Mouse (Mus musculus) midbrain, postnatal 0 days (tissue): ENCODE measurements at regions not wholly inside any gene's neighbourhood (a gene's known extent, or its start where the extent isn't known, plus 50 kb on each side); places are given as distances from the start of the nearest gene placed in this dataset.
A peak's percentile ranks its signal among the peaks of the same experiment; 100 is the strongest.

ENCODE experiments used
- ATAC-seq: fragments of 200-750 bp; cut with Nextera tagmentation; 2 replicates; pipeline ENCODE4 v1.8.0; 2017; ENCODE audit warnings: moderate number of reproducible peaks, mild to moderate bottlenecking, moderate TSS enrichment, moderate library complexity; ENCODE audit not compliant: low FRiP score
- DNase-seq: peaks from one replicate; pipeline ENCODE4 v3.0.0-alpha.2; 2015; ENCODE audit warnings: low spot score
- H3K27ac ChIP-seq: fragments of 300-500 bp; sonication (generic); 2 replicates; pipeline ENCODE4 v1.5.1; 2014; ENCODE audit warnings: low read depth, mild to moderate bottlenecking, low read length, mixed read lengths
- H3K27me3 ChIP-seq: fragments of 300-500 bp; sonication (generic); 2 replicates; pipeline ENCODE4 v1.6.1; 2014; ENCODE audit warnings: low read length, control low read depth, mixed read lengths; ENCODE audit not compliant: insufficient read depth
- H3K36me3 ChIP-seq: fragments of 300-500 bp; sonication (generic); 2 replicates; pipeline ENCODE4 v1.6.1; 2014; ENCODE audit warnings: low read length, control low read depth, mixed read lengths; ENCODE audit not compliant: insufficient read depth
- H3K4me1 ChIP-seq: fragments of 300-500 bp; sonication (generic); 2 replicates; pipeline ENCODE4 v1.6.1; 2014; ENCODE audit warnings: mild to moderate bottlenecking, control low read depth, antibody characterized with exemption, low read length, mixed read lengths; ENCODE audit not compliant: insufficient read depth
- H3K4me2 ChIP-seq: fragments of 300-500 bp; sonication (generic); 2 replicates; pipeline ENCODE4 v1.6.1; 2014; ENCODE audit warnings: low read depth, mild to moderate bottlenecking, low read length, mixed read lengths; ENCODE audit not compliant: poor library complexity, severe bottlenecking
- H3K4me3 ChIP-seq: fragments of 300-500 bp; sonication (generic); 2 replicates; pipeline ENCODE4 v1.5.1; 2014; ENCODE audit warnings: low read depth, mild to moderate bottlenecking, low read length, moderate library complexity
- H3K9ac ChIP-seq: fragments of 300-500 bp; sonication (generic); replicated peaks from 2 replicates; pipeline ENCODE4 v1.6.1; 2014; ENCODE audit warnings: mild to moderate bottlenecking, low read length, moderate library complexity, mixed read lengths; ENCODE audit not compliant: poor library complexity, severe bottlenecking
- H3K9me3 ChIP-seq: fragments of 300-500 bp; sonication (generic); 2 replicates; pipeline ENCODE4 v1.6.1; 2016; ENCODE audit warnings: low read length, control low read depth
- CTCF ChIP-seq: IDR thresholded peaks from 2 replicates; pipeline ENCODE4 v1.5.1; 2016; ENCODE audit warnings: antibody characterized with exemption, mild to moderate bottlenecking
- WGBS: fragments of 180-500 bp; shearing (Covaris S2); extraction: QIAGEN DNeasy Blood & Tissue Kit; methylation state at CpG from one replicate; pipeline ENCODE4 v1.1.7; 2014; 5-methylcytosine and 5-hydroxymethylcytosine counted together

- no peaks in the 10 kb centered on the region for H3K9me3 ChIP-seq
- H3K27ac ChIP-seq: no peak overlapping the region
- WGBS: 57% methylated on average over 3 of the region's 3 CpGs
- 0 out of 2 replicates have a peak, but pooled peaks cover 4% of the 10 kb centered on the region for H3K27me3 ChIP-seq
- no peak overlapping the region for H3K4me3 ChIP-seq
- peak; percentile 56 for TF ChIP-seq CTCF
- peak; percentile 32 for DNase-seq
- no peaks in the 10 kb centered on the region for H3K36me3 ChIP-seq
- ATAC-seq: no peak
- H3K4me1 ChIP-seq: no peaks in the 10 kb centered on the region
- no peak overlapping the region for H3K9ac ChIP-seq
- H3K4me2 ChIP-seq: no peak overlapping the region
These were observed 2058.1 kb upstream of the 5930422O12Rik start for GRCm38 (mm10) chr8:31370137-31371010.

GRCm38 (mm10) chr8:31371656-31372055 is 2056.9 kb upstream of the 5930422O12Rik start:
- 44% methylated on average over 5 of the region's 5 CpGs for WGBS
- no peak overlapping the region for H3K9ac ChIP-seq
- no peak overlapping the region for H3K4me2 ChIP-seq
- no peaks in the 10 kb centered on the region for H3K9me3 ChIP-seq
- DNase-seq: no peak
- TF ChIP-seq CTCF: no peak
- no peaks in the 10 kb centered on the region for H3K4me1 ChIP-seq
- ATAC-seq: no peak
- H3K36me3 ChIP-seq: no peaks in the 10 kb centered on the region
- 0 out of 2 replicates have a peak, but pooled peaks cover 4% of the 10 kb centered on the region for H3K27me3 ChIP-seq
- no peak overlapping the region for H3K27ac ChIP-seq
- H3K4me3 ChIP-seq: no peak overlapping the region

- Histone ChIP-seq H3K4me3 (no peak overlapping the region), H3K9me3 (no peaks in the 10 kb centered on the region), H3K36me3 (no peaks in the 10 kb centered on the region), H3K9ac (no peak overlapping the region), H3K4me1 (no peaks in the 10 kb centered on the region), H3K4me2 (no peak overlapping the region), H3K27ac (no peak overlapping the region), H3K27me3 (0 out of 2 replicates have a peak, but pooled peaks cover 4% of the 10 kb centered on the region)
- DNase-seq (peak; percentile 65), ATAC-seq (no peak)
- peak; percentile 81 for TF ChIP-seq CTCF
- 77% methylated on average over 2 of the region's 2 CpGs for WGBS
These were observed 2056.1 kb upstream of the 5930422O12Rik start for GRCm38 (mm10) chr8:31372397-31372796.

GRCm38 (mm10) chr8:31373140-31373787 is 2055.2 kb upstream of the 5930422O12Rik start:
- DNase-seq (no peak), ATAC-seq (no peak)
- H3K9ac ChIP-seq: no peak overlapping the region
- H3K27ac ChIP-seq: no peak overlapping the region
- H3K27me3 ChIP-seq: 0 out of 2 replicates have a peak, but pooled peaks cover 4% of the 10 kb centered on the region
- WGBS: 84% methylated on average over 6 of the region's 6 CpGs
- no peaks in the 10 kb centered on the region for H3K4me1 ChIP-seq
- no peak overlapping the region for H3K4me3 ChIP-seq
- H3K9me3 ChIP-seq: no peaks in the 10 kb centered on the region
- H3K4me2 ChIP-seq: no peak overlapping the region
- TF ChIP-seq CTCF: no peak
- H3K36me3 ChIP-seq: no peaks in the 10 kb centered on the region

GRCm38 (mm10) chr8:31377698-31378334 is 2050.7 kb upstream of the 5930422O12Rik start:
- ATAC-seq: no peak
- no peaks in the 10 kb centered on the region for H3K36me3 ChIP-seq
- no peak overlapping the region for H3K27ac ChIP-seq
- 86% methylated on average over 2 of the region's 2 CpGs for WGBS
- no peak for TF ChIP-seq CTCF
- DNase-seq: no peak
- H3K27me3 ChIP-seq: no peaks in the 10 kb centered on the region
- no peak overlapping the region for H3K4me2 ChIP-seq
- H3K9ac ChIP-seq: no peak overlapping the region
- H3K9me3 ChIP-seq: no peaks in the 10 kb centered on the region
- no peak overlapping the region for H3K4me3 ChIP-seq
- H3K4me1 ChIP-seq: no peaks in the 10 kb centered on the region
